Comparison of ENCODE assay signal across 9 mouse cellular contexts in genomic region chr2:85198011-85198965, GRCm38 (mm10). TPM values are rescaled to one million over a fixed set of nuclear protein-coding genes. Genes with fewer than 3 reads are reported as not detected.
DNase-seq lines count a peak whose midpoint lies in the region; ATAC-seq lines count a peak whose summit lies in the region.
"Had no signal": no experiment of that assay in that cellular context is flagged by ENCODE, and none has a peak within 500 bp of the region (broad histone marks: within the 10 kb centered on the region; RNA-seq: fewer than 3 reads in every experiment).

No protein-coding gene starts in this region.

- H3K4me1 ChIP-seq in midbrain, embryonic 16.5 days (ENCODE audit: control insufficient read depth, insufficient read depth, low read length) = peaks cover 13% of the 10 kb centered on the region

- peaks cover 3% of the 10 kb centered on the region; the same call in 1 of the 2 replicates for H3K36me3 ChIP-seq in midbrain, embryonic 16.5 days (ENCODE audit: control insufficient read depth, insufficient read depth, low read length)

- H3K4me2 ChIP-seq in midbrain, embryonic 16.5 days (ENCODE audit: low read length) = peak overlapping the region; percentile 65

- peak overlapping the region; percentile 81 for H3K27ac ChIP-seq in midbrain, embryonic 16.5 days (ENCODE audit: low read length)
- H3K27ac ChIP-seq: liver, embryonic 14.5 days had no signal

- H3K27me3 ChIP-seq in midbrain, embryonic 16.5 days (ENCODE audit: control insufficient read depth, insufficient read depth, low read depth, low read length) = no peaks in the 10 kb centered on the region

- under 1% methylated on average over 24 of the region's 24 CpGs for WGBS in midbrain, embryonic 16.5 days

- H3K9me3 ChIP-seq in midbrain, embryonic 16.5 days (replicated peaks; ENCODE audit: control insufficient read depth, low read length, poor library complexity, severe bottlenecking) = no peaks in the 10 kb centered on the region

- 0 out of 2 replicates have a peak, but pooled peaks have one; percentile 6 for ATAC-seq in common myeloid progenitor, adult 5-6 weeks (replicated peaks; ENCODE audit: low read depth, poor library complexity, severe bottlenecking)
- 0 out of 2 replicates have a peak, but pooled peaks have one; percentile 12 for ATAC-seq in granulocyte monocyte progenitor cell, adult 5-6 weeks (replicated peaks; ENCODE audit: poor library complexity, severe bottlenecking)
- ATAC-seq in midbrain, embryonic 16.5 days = peak; percentile 87

- peak; percentile 27 to 71 for DNase-seq in adrenal gland, adult (ENCODE audit: inconsistent age in 2 of 2, low spot score in 1 of 2)
- no peak for DNase-seq in adrenal gland, adult 18-20 months (ENCODE audit: low spot score in 2 of 2)
- peak; percentile 39 for DNase-seq in layer of hippocampus, adult 9-10 months (ENCODE audit: low spot score)
- DNase-seq in spleen, postnatal 36 days (ENCODE audit: low spot score in 2 of 2) = no peak
- no peak for DNase-seq in spleen, postnatal 10 days (ENCODE audit: low spot score in 2 of 2)

- peak overlapping the region; percentile 57 for H3K4me3 ChIP-seq in midbrain, embryonic 16.5 days (ENCODE audit: low read depth, low read length)

- H3K9ac ChIP-seq in midbrain, embryonic 16.5 days (ENCODE audit: low read depth, low read length) = peak overlapping the region; percentile 73
- H3K9ac ChIP-seq: liver, embryonic 14.5 days had no signal

RNA-seq across cellular contexts. Expression of gene Lrrc55, which starts 1.3 kb away (rescaled TPM):
- 10 to 100 TPM; 17.0 to 20.0 TPM for total RNA-seq in adrenal gland, adult 18-20 months (2021)
- total RNA-seq in common myeloid progenitor, adult 5-6 weeks (2017) = not detected in 2 replicates
- total RNA-seq in granulocyte monocyte progenitor cell, adult 5-6 weeks (2014; fragmentation: Nextera tagmentation) = not detected in 2 replicates
- not detected in 2 replicates for total RNA-seq in granulocyte monocyte progenitor cell, adult 5-6 weeks (2017)
- polyA plus RNA-seq in midbrain, embryonic 16.5 days (2015; fragmentation: Nextera tagmentation; extraction: Ambion mirVana) = 15.2 and 15.8 TPM in 2 replicates

Comparison
In these comparisons a context has a peak if more than half of its experiments do, and no peak if none do; other contexts are left out.
1. DNase-seq: peak in adrenal gland, adult (2 of 2) and layer of hippocampus, adult 9-10 months (single experiment); none in adrenal gland, adult 18-20 months (0 of 2), spleen, postnatal 36 days (0 of 2) and spleen, postnatal 10 days (0 of 2).
2. ATAC-seq: peak in every context shown above with its lines; median percentile 87 in midbrain, embryonic 16.5 days; 12 in granulocyte monocyte progenitor cell, adult 5-6 weeks; 6 in common myeloid progenitor, adult 5-6 weeks.
3. RNA of gene Lrrc55, which starts 1.3 kb away (total RNA-seq): 17.0 to 20.0 TPM in adrenal gland, adult 18-20 months; not detected in common myeloid progenitor, adult 5-6 weeks and not detected in granulocyte monocyte progenitor cell, adult 5-6 weeks; every median in the first group is over 10 times any median in the second.